Mouse (Mus musculus) intestine, embryonic 14.5 days (tissue): ENCODE measurements around the gene Mtfr2. TPM values are rescaled to one million over a fixed set of nuclear protein-coding genes. Genes with fewer than 3 reads are reported as not detected.

Source experiments
- polyA plus RNA-seq: library from polyadenylated mRNA; unstranded; fragments of >200 nt; fragmentation: Nextera tagmentation; extraction: Ambion mirVana; gene quantifications from 2 replicates; pipeline ENCODE4 v1.2.1, GENCODE M21; 2014

Mtfr2 gene
- polyA plus RNA-seq, 1 experiment from 2014 or later: 2.7 TPM

Other genes starting within 250 kb of the Mtfr2 start
- gene Map7, start 199.3 kb upstream of the Mtfr2 start, polyA plus RNA-seq: 18.9 and 20.1 TPM in 2 replicates
- gene Bclaf1, start 35.3 kb upstream of the Mtfr2 start, polyA plus RNA-seq: 129 and 148 TPM in 2 replicates